Mouse (Mus musculus): Measurements from ENCODE around the gene Gm20517. TPM values are rescaled to one million over a fixed set of nuclear protein-coding genes. Genes with fewer than 3 reads are reported as not detected.
A peak's percentile ranks its signal among the peaks of the same experiment; 100 is the strongest.

Gene Gm20517
- polyA plus RNA-seq (2017; shearing (Covaris generic)) = under 1 TPM in 2 of 3 experiments, not detected in 1; 0.68 to 0.79 TPM

DNA sequence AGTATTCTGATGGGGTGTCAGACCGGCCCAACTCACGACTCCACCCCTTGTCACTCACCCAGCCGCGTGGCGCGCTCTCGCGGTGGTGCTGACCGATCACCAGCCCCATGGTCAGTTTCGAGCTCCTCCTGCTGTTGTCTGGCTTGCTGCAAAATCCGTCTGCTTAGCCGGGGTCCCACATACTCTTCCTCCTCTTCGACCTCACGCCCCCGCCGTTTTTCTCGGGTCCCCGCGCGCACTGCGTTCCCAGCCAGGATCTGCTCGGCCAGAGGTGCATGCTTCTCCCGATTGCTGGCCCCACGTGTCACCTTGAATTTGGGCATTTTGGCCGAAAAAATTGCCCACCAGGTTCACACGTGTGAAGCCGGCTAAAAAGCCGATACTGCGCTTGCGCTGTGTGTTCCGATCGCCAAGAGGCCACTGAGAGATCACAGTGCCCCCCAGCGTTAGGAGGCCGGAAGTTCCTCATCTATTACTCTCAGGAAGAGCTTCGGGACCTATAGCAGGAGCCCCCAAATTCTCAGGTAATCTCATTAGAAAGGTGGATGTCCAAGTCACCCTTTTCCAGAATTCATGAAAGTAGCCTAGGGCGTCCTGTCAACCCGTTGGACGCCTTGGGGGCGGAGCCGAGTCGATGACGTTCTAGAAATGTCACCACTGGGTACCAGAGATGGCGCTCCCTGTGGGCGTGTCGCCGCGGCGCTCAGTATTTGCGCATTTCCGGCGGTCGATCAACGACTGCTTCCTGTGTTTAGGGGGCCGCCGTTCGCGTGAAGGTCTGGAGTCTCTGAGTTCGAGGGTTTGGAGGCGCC is at the start of gene Gm20517, which contains the start of the genes Bysl and Med20:
TSS of gene Gm20517 (plus strand) at position 741 of the 812 bp plus-strand sequence.
TSS of gene Bysl (minus strand) at position 644 of the 812 bp plus-strand sequence.
TSS of gene Med20 (plus strand) at position 734 of the 812 bp plus-strand sequence.
- peak; percentile 94 for ATAC-seq

DNA sequence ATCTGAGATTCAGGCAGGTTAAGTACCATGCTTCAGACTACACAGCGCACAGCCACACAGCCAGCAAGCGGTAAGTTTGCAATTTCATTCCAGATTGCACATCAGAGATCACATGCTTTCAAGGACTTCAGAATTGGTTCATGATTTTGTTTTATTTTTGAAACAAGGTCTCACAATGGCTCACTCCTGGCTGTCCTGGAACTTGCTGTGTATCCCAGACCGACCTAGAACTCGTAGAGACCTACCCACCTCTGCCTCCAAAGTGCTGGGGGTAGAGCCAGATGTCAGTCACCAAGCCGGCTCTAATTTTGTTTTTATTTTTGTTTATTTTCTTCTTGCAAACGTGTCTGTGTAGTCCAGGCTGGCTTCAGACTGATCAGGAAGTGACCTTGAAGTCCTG is 48.5 kb upstream of the Gm20517 start:
- ATAC-seq = no peak

DNA sequence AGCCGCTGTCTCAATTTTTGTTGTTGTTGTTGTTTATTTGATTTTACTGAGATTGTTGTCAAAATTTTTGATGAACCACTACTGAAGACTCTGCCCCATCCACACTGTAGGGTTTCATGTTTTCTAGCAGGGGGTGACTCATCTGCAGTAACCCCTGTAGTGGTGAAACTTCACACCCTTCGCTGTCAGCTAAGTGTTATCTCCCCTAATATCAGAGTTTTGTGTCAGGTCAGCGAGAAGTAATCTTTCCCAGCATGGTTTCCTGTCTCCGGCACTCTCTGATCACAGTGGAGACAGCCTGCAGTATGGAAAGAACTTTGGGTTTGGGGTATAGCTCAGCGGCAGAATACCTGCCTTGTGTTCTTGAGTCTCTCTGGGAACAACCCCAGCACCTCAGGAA is 46.8 kb upstream of the Gm20517 start:
- peak; percentile 46 for ATAC-seq

DNA sequence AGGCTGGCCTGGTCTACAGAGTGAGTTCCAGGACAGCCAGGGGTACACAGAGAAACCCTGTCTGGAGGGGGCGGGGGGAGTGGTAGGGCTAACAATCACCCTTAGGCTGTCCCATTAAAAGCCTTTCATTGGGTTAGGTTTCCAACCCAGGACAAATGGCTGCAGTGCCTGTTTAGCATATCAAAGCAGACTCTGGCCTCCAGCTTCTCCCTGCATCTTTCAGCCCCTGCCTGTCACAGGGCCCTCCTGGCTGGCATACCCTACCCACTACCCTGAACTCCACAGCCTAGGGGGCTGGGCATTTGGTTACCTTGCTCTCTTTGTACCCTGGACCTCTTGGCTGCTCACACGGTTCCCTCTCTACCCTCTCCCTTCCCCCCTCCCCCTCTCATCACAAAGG is 45.3 kb upstream of the Gm20517 start:
- ATAC-seq = no peak

DNA sequence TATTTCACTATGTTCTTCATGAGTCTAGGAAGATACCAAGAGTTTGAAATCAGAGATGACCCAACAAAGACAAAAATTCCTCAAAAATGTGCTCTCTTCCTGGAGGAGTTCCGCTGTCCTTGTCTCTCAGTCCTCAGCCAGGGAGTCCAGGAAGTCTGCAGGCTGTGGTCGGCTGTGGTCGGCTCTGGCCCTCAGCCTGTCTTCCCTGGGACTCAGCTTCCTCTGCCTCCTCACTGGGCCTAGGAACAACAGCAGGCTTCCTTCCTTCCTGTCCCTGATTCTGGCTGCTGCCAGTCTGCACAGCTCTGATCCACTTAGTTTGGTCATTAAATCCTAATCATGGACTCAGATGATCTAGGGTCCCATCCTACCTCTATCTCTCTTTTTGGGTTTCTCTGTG is 44.1 kb upstream of the Gm20517 start:
- ATAC-seq = no peak

DNA sequence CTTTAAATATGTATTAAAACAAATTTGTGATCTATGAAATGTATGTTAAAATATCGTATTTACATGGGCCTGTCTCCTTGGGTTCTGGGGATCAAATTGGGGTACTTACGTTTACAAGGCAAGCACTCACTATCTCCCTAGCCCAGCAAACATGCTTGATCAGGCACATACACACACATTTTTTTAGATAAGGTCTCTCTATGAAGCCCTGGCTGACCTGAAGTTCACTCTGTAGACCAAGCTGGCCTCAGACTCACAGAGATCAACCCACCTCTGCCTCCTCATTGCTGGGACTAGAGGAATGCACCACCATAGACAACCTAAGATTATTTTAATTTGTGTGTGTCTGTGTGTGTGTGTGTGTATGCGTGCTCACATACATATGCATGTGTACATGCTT is 43.0 kb upstream of the Gm20517 start:
- no peak for ATAC-seq

DNA sequence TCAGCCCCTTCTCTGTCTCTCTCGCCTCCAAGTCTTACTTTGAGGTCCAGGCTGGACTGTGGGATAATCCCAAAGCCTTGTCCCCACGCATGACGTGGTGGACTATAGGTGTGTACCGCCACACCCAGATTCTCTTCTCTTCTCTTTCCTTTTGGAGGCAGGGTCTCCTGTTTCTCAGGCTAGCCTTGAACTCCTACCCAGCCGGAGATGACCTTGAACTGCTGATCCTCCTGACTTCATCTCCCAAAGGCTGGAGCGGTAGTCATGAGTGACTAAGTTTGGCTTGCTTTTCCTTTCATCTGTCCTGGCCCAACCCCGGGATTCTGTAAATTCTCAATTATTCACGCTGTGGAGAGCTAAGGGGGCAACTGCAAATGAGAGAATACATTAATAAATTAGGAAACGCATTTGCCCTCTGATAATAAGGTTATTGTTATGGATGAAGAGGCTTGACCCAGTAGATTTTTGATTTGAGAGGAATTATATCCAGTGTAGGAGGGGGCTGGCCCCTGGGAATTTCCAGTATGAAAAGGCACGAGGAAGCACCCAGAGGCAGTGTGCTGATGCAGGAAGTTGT is 42.4 kb upstream of the Gm20517 start:
- no peak for ATAC-seq

DNA sequence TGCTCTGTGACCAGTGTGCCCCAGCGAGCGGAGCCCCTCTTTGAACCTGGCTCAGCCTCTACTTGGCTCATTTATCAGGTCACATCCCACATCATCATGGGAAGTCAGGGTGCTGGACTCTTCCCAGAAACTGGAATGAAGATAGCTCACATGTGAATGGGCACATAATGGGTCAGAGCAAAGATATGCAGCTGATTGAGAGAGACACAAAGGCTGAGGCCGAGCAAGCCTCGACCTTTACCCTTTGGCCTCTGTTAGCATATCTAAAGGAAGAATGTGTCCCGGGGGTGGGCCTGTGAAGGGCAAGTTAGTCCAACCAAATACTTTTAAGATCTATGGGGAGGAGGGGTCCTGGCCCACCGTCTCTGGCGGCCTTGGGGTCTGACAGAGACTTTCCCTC is 39.8 kb upstream of the Gm20517 start:
- no peak for ATAC-seq

DNA sequence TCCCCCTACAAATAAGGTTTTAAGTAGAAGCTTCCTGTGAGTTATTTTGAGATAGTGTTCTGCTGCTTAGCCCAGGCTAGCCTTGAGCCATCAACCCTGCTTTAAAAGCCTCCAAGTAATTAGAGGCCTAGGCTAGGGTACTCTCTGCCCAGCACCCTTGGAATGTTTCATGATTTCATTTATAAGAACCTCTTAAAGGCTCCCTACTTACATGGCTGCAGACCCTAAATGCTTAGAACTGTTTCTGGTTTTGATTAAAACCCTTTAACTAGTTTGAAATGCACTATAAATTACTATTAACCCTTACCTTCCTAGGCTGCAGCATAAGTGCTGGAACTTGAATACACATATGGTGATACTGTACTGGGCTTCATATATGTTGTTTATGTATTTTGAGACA is 39.0 kb upstream of the Gm20517 start:
- no peak for ATAC-seq

DNA sequence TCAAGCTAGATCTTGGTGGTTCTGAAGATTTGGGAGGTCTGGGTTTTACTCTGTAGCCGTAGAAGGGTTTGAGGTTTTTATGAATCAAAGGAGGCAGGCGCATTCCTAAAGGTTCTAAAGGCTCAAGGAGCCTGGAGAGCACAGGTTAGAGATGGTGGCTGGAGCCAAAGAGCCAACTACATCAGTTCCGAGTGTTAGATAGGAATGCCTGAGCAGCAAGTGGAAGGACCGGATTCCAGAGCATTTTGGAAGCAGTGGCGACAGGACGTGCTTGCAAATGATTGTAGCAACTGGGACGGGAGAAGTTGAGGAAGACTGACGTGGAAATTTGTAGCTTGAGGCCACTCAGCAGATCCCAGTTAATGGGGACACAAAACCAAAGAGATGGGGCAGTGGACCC is 37.4 kb upstream of the Gm20517 start:
- ATAC-seq = no peak

DNA sequence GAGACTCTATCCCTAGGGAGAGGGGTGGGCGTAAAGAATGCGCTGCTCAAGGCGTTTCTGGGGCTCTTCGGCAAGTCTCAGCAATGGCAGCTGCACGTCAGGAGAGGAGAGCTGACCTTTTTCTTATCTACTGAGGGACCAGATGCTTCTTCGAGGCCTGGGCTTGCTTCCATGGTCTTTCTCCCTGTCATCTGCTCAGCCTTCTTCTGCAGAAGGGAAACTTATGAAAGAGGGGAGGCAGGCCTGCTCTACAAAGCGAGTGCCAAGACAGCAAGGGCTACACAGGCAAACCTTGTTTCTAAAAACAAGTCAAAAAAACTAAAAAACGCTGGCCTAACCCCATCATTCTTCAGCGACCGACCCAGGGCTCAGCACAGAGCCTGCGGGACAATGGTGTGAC is 36.6 kb upstream of the Gm20517 start:
- no peak for ATAC-seq

DNA sequence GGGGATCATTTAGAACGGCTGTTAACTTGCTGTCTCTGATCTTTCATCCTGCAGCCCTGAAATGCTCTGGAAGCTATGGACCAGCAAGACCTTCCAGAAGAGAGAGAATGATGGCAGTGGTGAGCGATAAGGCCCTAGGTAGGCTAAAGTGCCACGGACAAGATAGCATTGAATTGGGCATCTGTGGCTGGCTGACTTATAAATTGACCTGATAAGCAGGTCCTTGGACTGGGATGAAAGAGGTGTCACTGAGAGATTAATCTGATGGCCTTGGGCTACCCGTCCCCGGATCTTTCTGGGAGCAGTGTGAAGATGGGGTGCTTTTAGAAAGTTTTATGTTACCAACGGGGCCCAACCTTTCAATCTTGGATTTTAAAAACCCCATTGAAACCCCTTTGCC is 32.7 kb upstream of the Gm20517 start:
- no peak for ATAC-seq

DNA sequence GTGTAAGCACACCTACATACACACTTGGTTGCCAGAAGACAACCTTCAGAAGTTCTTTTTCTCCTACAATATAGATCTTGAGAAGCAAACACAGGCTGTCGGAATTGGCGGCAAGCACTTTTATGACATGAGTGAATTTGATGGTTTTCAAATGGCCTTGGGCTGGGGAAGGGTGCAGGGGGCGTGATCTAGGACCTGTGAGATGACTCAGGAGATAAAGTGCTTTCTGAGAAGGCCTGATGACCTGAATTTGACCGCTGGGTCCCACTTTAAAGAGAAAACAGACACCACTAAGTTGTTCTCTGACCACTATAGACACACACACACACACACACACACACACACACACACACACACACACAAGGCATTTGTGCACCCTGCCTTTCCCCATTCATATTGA is 30.4 kb upstream of the Gm20517 start:
- ATAC-seq = no peak

DNA sequence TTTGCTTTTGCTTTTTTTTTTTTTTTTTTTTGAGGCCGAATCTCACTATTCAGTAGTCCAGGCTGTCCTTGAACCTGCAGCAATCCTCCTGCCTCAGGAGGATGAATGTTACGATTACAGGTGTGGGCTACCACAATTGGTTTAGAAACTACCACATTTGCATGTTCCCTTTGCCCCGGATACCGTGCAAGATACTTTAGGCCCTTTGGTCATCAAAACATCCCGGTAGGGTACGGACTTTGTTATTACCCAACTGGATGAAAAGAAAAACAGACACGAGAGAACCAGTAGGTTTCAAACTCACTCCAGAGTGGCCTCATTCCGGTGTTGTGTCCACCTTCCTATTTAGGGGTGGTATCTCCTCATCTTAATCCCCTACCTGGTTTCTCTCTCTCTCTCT is 22.9 kb upstream of the Gm20517 start:
- ATAC-seq = no peak

DNA sequence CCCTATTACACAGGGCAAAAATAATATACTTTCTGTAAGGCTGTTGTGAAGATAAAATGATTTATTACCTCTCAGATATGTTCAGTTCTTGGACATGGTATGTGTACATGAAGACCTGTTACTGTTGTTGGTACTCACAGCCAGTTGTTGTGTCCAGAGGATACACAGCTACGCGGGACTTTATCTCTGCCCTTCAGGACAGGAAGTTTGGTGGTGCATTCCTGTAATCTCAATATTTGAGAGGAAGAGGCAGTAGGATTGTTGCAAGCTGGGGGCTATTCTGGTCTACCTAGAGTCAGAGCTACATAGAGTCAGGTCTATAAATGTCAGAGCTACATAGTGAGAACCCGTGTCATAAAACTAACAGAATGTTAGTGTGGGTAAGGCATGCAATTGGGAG is 20.3 kb upstream of the Gm20517 start:
- ATAC-seq = no peak

DNA sequence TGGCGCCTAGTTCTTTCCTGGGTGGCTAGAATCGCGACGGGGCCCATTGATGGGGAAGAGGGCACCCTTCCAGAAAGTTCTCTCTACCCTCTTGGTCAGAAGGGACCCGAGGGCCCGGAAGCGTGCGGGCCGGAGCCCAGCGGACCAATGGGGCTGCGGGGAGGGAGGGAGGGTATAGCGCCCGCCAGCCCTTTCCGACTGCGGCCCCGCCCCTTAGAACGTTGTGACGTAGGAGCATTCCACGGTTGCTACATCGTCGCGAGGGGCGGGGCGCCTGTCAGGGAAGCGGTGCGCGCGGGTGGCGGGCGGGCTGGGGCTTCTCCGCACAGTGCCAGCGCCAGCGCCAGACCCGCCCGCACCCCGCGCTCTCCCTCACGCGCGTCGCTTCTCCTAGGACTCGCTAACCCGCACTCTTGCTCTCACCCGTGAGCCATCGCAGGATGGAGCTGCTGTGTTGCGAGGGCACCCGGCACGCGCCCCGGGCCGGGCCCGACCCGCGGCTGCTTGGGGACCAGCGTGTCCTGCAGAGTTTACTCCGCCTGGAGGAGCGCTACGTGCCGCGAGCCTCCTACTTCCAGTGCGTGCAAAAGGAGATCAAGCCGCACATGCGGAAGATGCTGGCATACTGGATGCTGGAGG is 18.1 kb upstream of the Gm20517 start:
- peak; percentile 76 for ATAC-seq

DNA sequence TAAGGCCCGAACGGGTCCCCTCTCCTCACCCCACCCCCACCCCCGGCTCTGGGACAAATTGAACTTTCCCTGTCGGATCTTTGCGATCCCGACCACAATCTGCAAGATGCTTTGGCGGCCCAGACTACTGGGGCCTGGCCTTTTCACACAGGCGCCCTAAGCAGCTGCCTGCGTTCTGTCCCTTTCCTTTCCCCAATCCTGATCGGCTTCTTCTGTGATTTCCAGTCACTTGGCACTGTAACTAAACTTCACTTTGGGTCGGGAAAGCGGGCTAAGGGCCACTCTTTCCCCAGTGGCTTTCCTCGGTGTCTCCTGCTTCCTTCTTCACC is 17.6 kb upstream of the Gm20517 start:
- ATAC-seq = no peak

DNA sequence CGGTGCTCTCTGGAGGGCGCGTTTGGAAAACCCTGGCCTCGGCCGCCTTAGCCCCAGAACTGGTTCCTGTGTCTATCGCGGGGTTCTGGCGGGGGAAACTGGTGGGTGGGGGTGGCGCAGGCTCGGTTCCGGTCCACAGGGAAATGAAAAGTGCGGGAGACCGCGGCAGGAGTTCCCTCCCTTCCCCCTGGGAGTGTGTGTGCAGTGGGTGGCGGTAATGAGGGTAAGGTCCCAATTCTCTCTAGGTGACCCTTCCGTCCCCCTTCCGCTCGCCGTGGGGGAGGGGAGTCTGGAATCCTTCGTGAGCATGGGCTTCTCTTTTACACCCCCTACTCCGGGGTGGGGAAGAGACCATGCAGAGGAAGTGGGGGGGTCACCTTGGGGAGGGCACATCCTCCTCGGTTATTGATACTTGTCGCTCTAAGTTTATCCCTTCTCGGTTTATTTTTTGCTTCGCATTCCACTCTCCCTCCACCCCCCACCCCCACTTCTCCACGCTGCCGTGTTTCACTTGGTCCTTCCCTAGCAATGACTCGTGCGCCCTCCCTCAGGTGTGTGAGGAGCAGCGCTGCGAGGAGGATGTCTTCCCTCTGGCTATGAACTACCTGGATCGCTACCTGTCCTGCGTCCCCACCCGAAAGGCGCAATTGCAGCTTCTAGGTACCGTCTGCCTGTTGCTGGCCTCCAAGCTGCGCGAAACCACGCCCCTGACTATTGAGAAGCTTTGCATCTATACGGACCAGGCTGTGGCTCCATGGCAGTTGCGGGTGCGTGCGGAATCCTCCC is 17.0 kb upstream of the Gm20517 start:
- peak; percentile 22 for ATAC-seq

DNA sequence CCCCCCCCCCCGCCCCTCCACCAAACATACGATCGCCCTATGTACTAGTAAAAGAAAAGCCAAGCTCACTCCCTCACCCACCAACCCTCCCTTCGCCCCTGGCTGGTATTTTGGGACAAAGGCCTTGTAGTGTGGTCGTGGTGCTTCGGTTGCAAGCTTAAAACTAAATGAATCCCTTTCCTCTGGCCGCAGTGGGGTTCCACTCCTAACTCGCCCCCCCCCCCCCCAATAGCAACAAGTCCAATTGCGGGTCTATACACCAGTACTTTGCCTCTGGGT is 16.5 kb upstream of the Gm20517 start:
- ATAC-seq = no peak

DNA sequence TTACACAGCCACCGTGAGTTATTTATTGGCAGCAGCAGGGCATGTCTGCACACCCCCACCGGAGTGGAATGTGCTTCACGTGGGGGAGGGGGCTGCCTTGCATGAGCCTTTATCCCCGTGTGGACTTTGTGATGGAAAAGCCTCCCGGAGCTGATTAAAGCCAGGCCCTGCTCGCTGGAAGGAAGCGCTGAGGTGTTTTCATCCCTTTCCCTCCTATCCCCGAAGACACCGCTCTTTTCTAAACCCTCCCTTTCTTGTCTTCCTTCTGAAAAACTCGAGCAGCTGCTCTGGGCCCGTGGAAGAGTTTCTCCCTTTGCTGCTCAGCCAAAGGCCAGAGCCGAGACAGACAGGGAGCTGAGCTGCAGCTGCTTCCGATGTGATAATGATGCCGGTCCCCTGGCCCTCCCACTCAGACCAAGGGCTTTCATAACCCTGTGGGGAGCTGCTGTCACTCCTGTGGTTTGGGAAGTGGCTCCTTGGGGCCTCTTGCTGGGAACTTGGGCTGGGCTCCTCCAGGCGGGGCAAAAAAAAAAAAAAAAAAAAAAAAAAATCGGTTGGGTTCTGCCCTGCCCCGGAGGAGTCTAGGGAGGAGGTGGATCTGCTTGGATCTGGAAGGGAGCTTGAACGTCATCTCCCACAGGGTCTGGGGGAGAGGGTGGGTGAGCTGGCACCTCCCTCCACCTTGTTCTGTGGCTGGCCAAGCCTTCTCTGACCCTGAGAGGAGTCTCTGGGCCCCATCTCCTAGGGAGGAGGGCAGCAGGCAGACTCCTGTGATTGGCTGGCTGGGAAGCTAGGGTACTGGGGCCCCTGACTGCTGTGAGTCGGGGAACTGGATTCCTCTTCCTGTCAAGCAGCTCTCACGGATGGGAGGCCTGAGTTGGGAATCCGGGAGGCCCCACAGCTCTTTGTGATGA is 15.9 kb upstream of the Gm20517 start:
- ATAC-seq = no peak

DNA sequence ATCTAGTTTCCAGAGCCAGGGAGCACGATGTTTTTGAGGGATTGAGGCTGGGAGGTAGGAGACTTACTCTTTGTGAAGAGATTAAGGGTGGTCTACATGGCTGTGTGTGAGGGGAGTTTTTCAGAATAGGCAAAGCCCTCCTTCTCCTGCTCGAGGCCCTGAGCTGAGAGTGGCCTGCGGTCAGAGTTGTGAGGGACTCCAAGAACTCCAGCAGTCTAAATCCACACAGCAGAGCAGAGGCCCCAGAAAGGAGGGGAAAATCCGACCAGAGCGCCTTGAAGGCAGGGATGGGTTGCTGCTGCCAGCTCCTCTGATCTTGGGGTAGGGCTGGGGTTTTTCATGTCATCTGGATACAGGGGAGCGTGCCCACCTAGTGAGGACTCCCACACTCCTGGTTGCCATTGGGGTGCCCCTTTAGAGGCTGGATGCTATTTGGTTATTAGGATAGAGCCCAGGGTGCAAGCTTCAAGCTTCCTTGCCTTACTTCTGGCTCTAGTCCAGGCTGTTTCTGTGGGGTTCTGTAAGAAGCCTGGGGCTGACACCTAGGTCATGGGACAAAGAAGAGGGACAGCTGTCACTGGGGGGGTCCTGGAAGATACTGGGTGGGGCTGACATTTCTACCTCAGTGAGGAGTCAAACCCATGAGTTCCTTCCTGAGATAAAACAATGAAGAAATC is 15.1 kb upstream of the Gm20517 start:
- no peak for ATAC-seq

DNA sequence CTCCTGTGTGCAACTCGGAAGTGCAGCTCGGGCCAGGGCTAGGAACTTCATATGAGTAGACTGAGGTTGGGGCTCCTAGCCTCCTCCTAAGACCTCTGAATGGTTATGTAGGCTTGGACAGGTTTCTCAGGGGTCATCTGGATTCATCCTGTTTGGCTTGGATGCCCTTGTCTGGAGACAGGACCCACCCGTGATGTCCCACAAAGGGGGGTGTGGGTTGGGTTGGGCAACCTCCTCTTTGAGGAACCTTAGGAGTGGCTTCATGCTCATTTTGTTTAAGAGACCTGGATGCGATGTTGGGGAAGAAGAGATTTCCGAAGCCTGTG is 14.6 kb upstream of the Gm20517 start:
- ATAC-seq = no peak
